18 mouse cellular contexts compared by ENCODE assay signal in the genomic region with DNA sequence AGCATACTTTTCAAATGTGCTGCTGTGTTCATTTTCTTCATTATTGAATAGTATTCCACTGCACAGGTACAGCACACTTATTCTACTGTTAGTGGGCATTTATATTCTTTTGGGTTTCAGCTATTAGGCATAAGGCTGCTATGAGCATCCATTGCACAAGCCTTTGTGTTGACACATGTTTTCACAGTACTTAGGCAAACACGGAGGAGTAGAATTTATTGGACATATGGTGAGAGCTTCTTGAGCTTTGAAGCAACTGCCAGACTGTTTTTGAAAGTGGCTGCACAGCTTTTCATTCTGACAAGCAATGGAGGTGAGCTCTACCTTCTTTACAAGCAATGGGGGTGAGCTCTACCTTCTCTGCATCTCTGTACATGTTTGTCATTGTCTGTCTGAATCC. TPM values are rescaled to one million over a fixed set of nuclear protein-coding genes. Genes with fewer than 3 reads are reported as not detected.
"Had no signal": no experiment of that assay in that cellular context is flagged by ENCODE, and none has a peak within 500 bp of the region (broad histone marks: within the 10 kb centered on the region; RNA-seq: fewer than 3 reads in every experiment).

No protein-coding gene starts in this region.

- ATAC-seq: midbrain, embryonic 15.5 days had no signal

- DNase-seq: kidney, adult 11 months; kidney, adult 8-10 months; kidney, postnatal 10 days; kidney, postnatal 36 days; layer of hippocampus, postnatal 36 days; liver, embryonic 13.5 days; lung, adult 2 months; lung, postnatal 14 days; lung, postnatal 4 days; right cerebral cortex, adult 18-20 months; right cerebral cortex, postnatal 14 days; right cerebral cortex, postnatal 4 days; thymus, adult 18-20 months; thymus, postnatal 36 days had no signal

RNA-seq across cellular contexts. Expression of a gene that starts 49.5 kb away (rescaled TPM):
- total RNA-seq: liver, adult 2 months; megakaryocyte progenitor cell, adult 5-6 weeks had no signal
- polyA plus RNA-seq: liver, embryonic 13.5 days; lung, embryonic 16.5 days had no signal
